Comparison of ENCODE assay signal across 8 mouse cellular contexts in genomic region chr17:45523263-45523662, GRCm38 (mm10). TPM values are rescaled to one million over a fixed set of nuclear protein-coding genes. Genes with fewer than 3 reads are reported as not detected.
DNase-seq lines count a peak whose midpoint lies in the region; ATAC-seq lines count a peak whose summit lies in the region.

Gene Tcte1, plus strand, starts transcription at chr17:45523434.

- peaks cover 37% of the 10 kb centered on the region for H3K4me1 ChIP-seq in heart, embryonic 13.5 days
- H3K4me1 ChIP-seq in embryonic facial prominence, embryonic 10.5 days: peaks cover 38% of the 10 kb centered on the region
- 0 out of 2 replicates have a peak, but pooled peaks cover 3% of the 10 kb centered on the region for H3K4me1 ChIP-seq in limb, embryonic 11.5 days (ENCODE audit: control insufficient read depth, insufficient read depth, low read length)
- peaks cover 4% of the 10 kb centered on the region; the same call in 1 of the 2 replicates for H3K4me1 ChIP-seq in midbrain, embryonic 16.5 days (ENCODE audit: control insufficient read depth, insufficient read depth, low read length)

- peak within 1 kb of the TSS; percentile 79 for H3K4me2 ChIP-seq in heart, embryonic 13.5 days
- H3K4me2 ChIP-seq in limb, embryonic 11.5 days (ENCODE audit: low read depth, severe bottlenecking): peak within 1 kb of the TSS; percentile 80
- H3K4me2 ChIP-seq in midbrain, embryonic 16.5 days (ENCODE audit: low read length): peak within 1 kb of the TSS; percentile 69

- DNase-seq in heart, adult 8-10 months (ENCODE audit: low spot score): no peak
- peak; percentile 85 for DNase-seq in embryonic facial prominence, embryonic 10.5 days (ENCODE audit: low spot score)
- DNase-seq in limb, embryonic 11.5 days (ENCODE audit: low spot score): peak; percentile 83
- no peak for DNase-seq in left cerebral cortex, adult 18-20 months (ENCODE audit: low spot score in 2 of 2)
- DNase-seq in urinary bladder, postnatal 10 days (ENCODE audit: low spot score): no peak

- peaks cover 37% of the 10 kb centered on the region for H3K27me3 ChIP-seq in heart, embryonic 13.5 days (replicated peaks)
- H3K27me3 ChIP-seq in embryonic facial prominence, embryonic 10.5 days (replicated peaks; ENCODE audit: low read depth, poor library complexity, severe bottlenecking): peaks cover 49% of the 10 kb centered on the region
- H3K27me3 ChIP-seq in limb, embryonic 11.5 days (ENCODE audit: control insufficient read depth, insufficient read depth, low read length): no peaks in the 10 kb centered on the region
- no peaks in the 10 kb centered on the region for H3K27me3 ChIP-seq in midbrain, embryonic 16.5 days (ENCODE audit: control insufficient read depth, insufficient read depth, low read depth, low read length)

- peaks cover 27% of the 10 kb centered on the region for H3K36me3 ChIP-seq in heart, embryonic 13.5 days
- peaks cover 29% of the 10 kb centered on the region for H3K36me3 ChIP-seq in embryonic facial prominence, embryonic 10.5 days (replicated peaks)
- no peaks in the 10 kb centered on the region for H3K36me3 ChIP-seq in limb, embryonic 11.5 days (ENCODE audit: control insufficient read depth, insufficient read depth, low read length)
- no peaks in the 10 kb centered on the region for H3K36me3 ChIP-seq in midbrain, embryonic 16.5 days (ENCODE audit: control insufficient read depth, insufficient read depth, low read length)

- peak within 1 kb of the TSS; percentile 50 for H3K4me3 ChIP-seq in heart, embryonic 13.5 days
- peak within 1 kb of the TSS; percentile 62 for H3K4me3 ChIP-seq in embryonic facial prominence, embryonic 10.5 days
- peak within 1 kb of the TSS; percentile 35 for H3K4me3 ChIP-seq in limb, embryonic 11.5 days (ENCODE audit: low read depth, low read length)
- H3K4me3 ChIP-seq in midbrain, embryonic 16.5 days (ENCODE audit: low read depth, low read length): peak within 1 kb of the TSS; percentile 39

- no peak within 1 kb of the TSS for H3K27ac ChIP-seq in heart, embryonic 13.5 days (replicated peaks)
- peak within 1 kb of the TSS; percentile 79 for H3K27ac ChIP-seq in embryonic facial prominence, embryonic 10.5 days (replicated peaks)
- no peak within 1 kb of the TSS for H3K27ac ChIP-seq in limb, embryonic 11.5 days (replicated peaks; ENCODE audit: low read depth, low read length)
- H3K27ac ChIP-seq in midbrain, embryonic 16.5 days (ENCODE audit: low read length): no peak within 1 kb of the TSS

- 1% methylated on average over 20 of the region's 21 CpGs for WGBS in heart, embryonic 13.5 days
- under 1% methylated on average over 21 of the region's 21 CpGs for WGBS in embryonic facial prominence, embryonic 10.5 days
- WGBS in limb, embryonic 11.5 days: under 1% methylated on average over 21 of the region's 21 CpGs
- under 1% methylated on average over 21 of the region's 21 CpGs for WGBS in midbrain, embryonic 16.5 days

- H3K9ac ChIP-seq in heart, embryonic 13.5 days: peak within 1 kb of the TSS; percentile 76
- peak within 1 kb of the TSS; percentile 55 for H3K9ac ChIP-seq in limb, embryonic 11.5 days (ENCODE audit: low read length)
- H3K9ac ChIP-seq in midbrain, embryonic 16.5 days (ENCODE audit: low read depth, low read length): peak within 1 kb of the TSS; percentile 60

- ATAC-seq in heart, embryonic 13.5 days (ENCODE audit: extremely low read depth, insufficient number of reproducible peaks, low FRiP score, low TSS enrichment): no peak
- peak; percentile 56; the same call in 1 of the 2 replicates for ATAC-seq in limb, embryonic 11.5 days (ENCODE audit: insufficient number of reproducible peaks, low FRiP score, low TSS enrichment, low read depth)
- peak; percentile 81 for ATAC-seq in midbrain, embryonic 16.5 days
- no peak for ATAC-seq in monocyte, adult 5-6 weeks (replicated peaks; ENCODE audit: insufficient number of reproducible peaks, low FRiP score, low TSS enrichment, poor library complexity, severe bottlenecking)

- H3K9me3 ChIP-seq in heart, embryonic 13.5 days: no peaks in the 10 kb centered on the region
- H3K9me3 ChIP-seq in embryonic facial prominence, embryonic 10.5 days: no peaks in the 10 kb centered on the region
- H3K9me3 ChIP-seq in limb, embryonic 11.5 days (ENCODE audit: control insufficient read depth, low read length): no peaks in the 10 kb centered on the region
- H3K9me3 ChIP-seq in midbrain, embryonic 16.5 days (replicated peaks; ENCODE audit: control insufficient read depth, low read length, poor library complexity, severe bottlenecking): no peaks in the 10 kb centered on the region

RNA-seq across cellular contexts. Expression of gene Tcte1, which starts in this region (rescaled TPM):
- 0.15 and 0.27 TPM in 2 replicates for polyA plus RNA-seq in heart, embryonic 13.5 days (2015; fragmentation: Nextera tagmentation; extraction: Ambion mirVana)
- not detected for total RNA-seq in heart, adult 8-10 months (2022)
- 1.1 TPM in 2 replicates for polyA plus RNA-seq in embryonic facial prominence, embryonic 10.5 days (2016; fragmentation: Nextera tagmentation; extraction: Ambion mirVana)
- polyA plus RNA-seq in limb, embryonic 11.5 days (2014; fragmentation: Nextera tagmentation; extraction: Ambion mirVana): 0.87 and 1.3 TPM in 2 replicates
- polyA plus RNA-seq in midbrain, embryonic 16.5 days (2015; fragmentation: Nextera tagmentation; extraction: Ambion mirVana): 4.3 and 5.0 TPM in 2 replicates
- total RNA-seq in left cerebral cortex, adult 18-20 months (2021): 1 to 10 TPM in 1 of 2 experiments, under 1 TPM in 1; 0.94 to 1.4 TPM
- not detected in 3 replicates for total RNA-seq in monocyte, adult 5-6 weeks (2017)

Comparison
In these comparisons a context has a peak if more than half of its experiments do, and no peak if none do; other contexts are left out.
1. ATAC-seq: peak in limb, embryonic 11.5 days (single experiment) and midbrain, embryonic 16.5 days (single experiment); none in heart, embryonic 13.5 days (single experiment) and monocyte, adult 5-6 weeks (single experiment).
2. DNase-seq: peak in embryonic facial prominence, embryonic 10.5 days (single experiment) and limb, embryonic 11.5 days (single experiment); none in heart, adult 8-10 months (single experiment), left cerebral cortex, adult 18-20 months (0 of 2) and urinary bladder, postnatal 10 days (single experiment).
3. Peak in every context shown above with its lines, with median percentiles within 50 percentile points of each other: H3K4me2 ChIP-seq, H3K4me3 ChIP-seq and H3K9ac ChIP-seq.